Mouse (Mus musculus) liver, postnatal 0 days (tissue): ENCODE results near the gene Duox1. TPM values are rescaled to one million over a fixed set of nuclear protein-coding genes. Genes with fewer than 3 reads are reported as not detected.

Experiments used
- ATAC-seq: fragments of 200-750 bp; cut with Nextera tagmentation; 2 replicates; pipeline ENCODE4 v1.8.0; 2017; ENCODE audit warnings: mild to moderate bottlenecking, moderate library complexity
- DNase-seq: peaks from one replicate; pipeline ENCODE4 v3.0.0-alpha.2; 2016
- H3K27ac ChIP-seq: fragments of 300-500 bp; sonication (generic); 2 replicates; pipeline ENCODE4 v1.5.1; 2014; ENCODE audit warnings: antibody characterized with exemption, moderate library complexity, mild to moderate bottlenecking, low read depth
- H3K27me3 ChIP-seq: fragments of 300-500 bp; sonication (generic); 2 replicates; pipeline ENCODE4 v1.6.1; 2014; ENCODE audit warnings: low read length, control low read depth, mixed read lengths; ENCODE audit not compliant: insufficient read depth
- H3K36me3 ChIP-seq: fragments of 300-500 bp; sonication (generic); replicated peaks from 2 replicates; pipeline ENCODE4 v1.6.1; 2014; ENCODE audit warnings: mild to moderate bottlenecking, control low read depth, low read length, moderate library complexity, mixed read lengths; ENCODE audit not compliant: insufficient read depth
- H3K4me1 ChIP-seq: fragments of 300-500 bp; sonication (generic); 2 replicates; pipeline ENCODE4 v1.6.1; 2014; ENCODE audit warnings: antibody characterized with exemption, mild to moderate bottlenecking, control low read depth; ENCODE audit not compliant: insufficient read depth
- H3K4me2 ChIP-seq: fragments of 300-500 bp; sonication (generic); 2 replicates; pipeline ENCODE4 v1.6.1; 2014; ENCODE audit warnings: low read depth, mild to moderate bottlenecking, low read length, moderate library complexity, mixed read lengths
- H3K4me3 ChIP-seq: fragments of 300-500 bp; sonication (generic); 2 replicates; pipeline ENCODE4 v1.5.1; 2014; ENCODE audit warnings: low read depth, low read length
- H3K9ac ChIP-seq: fragments of 300-500 bp; sonication (generic); replicated peaks from 2 replicates; pipeline ENCODE4 v1.6.1; 2014; ENCODE audit warnings: mild to moderate bottlenecking, moderate library complexity
- H3K9me3 ChIP-seq: fragments of 300-500 bp; sonication (generic); 2 replicates; pipeline ENCODE4 v1.6.1; 2016; ENCODE audit warnings: mild to moderate bottlenecking, control low read depth, low read length, mixed read lengths
- CTCF ChIP-seq: sonication (generic); IDR thresholded peaks from 2 replicates; pipeline ENCODE4 v1.5.1; 2016; ENCODE audit warnings: antibody characterized with exemption, low read depth
- WGBS: fragments of 180-500 bp; shearing (Covaris S2); extraction: QIAGEN DNeasy Blood & Tissue Kit; methylation state at CpG from one replicate; pipeline ENCODE4 v1.1.7; 2014; ENCODE audit not compliant: insufficient replicate concordance; 5-methylcytosine and 5-hydroxymethylcytosine counted together
- polyA plus RNA-seq: library from polyadenylated mRNA; unstranded; fragments of >200 nt; fragmentation: Nextera tagmentation; extraction: Ambion mirVana; gene quantifications from 2 replicates; pipeline ENCODE4 v1.2.1, GENCODE M21; 2015

Gene Duox1
- polyA plus RNA-seq, 1 experiment from 2014 or later: not detected

- Histone ChIP-seq H3K27me3 (no peaks in the 10 kb centered on the region), H3K9me3 (no peaks in the 10 kb centered on the region), H3K9ac (no peak overlapping the region), H3K4me3 (no peak overlapping the region), H3K4me1 (no peaks in the 10 kb centered on the region), H3K27ac (no peak overlapping the region), H3K36me3 (no peaks in the 10 kb centered on the region), H3K4me2 (no peak overlapping the region)
- DNase-seq (no peak), ATAC-seq (no peak)
- TF ChIP-seq CTCF: no peak
- WGBS: 70% methylated on average over 1 of the region's 1 CpGs
These were observed 80.7 kb downstream of the Duox1 start for GRCm38 (mm10) chr2:122396150-122396549.

Other genes with a start within 250 kb of the Duox1 start
- 1.6 and 2.2 TPM in 2 replicates for gene Spg11, start 197.3 kb upstream of the Duox1 start, polyA plus RNA-seq
- gene B2m, start 168.0 kb upstream of the Duox1 start, polyA plus RNA-seq: 1,317 and 1,377 TPM in 2 replicates
- gene Trim69, start 155.0 kb upstream of the Duox1 start, polyA plus RNA-seq: not detected in 2 replicates
- gene Patl2, start 129.5 kb upstream of the Duox1 start, polyA plus RNA-seq: 0.14 and 0.18 TPM in 2 replicates
- gene Terb2, start 129.4 kb upstream of the Duox1 start, polyA plus RNA-seq: not detected in 2 replicates
- 294 and 325 TPM in 2 replicates for gene Sord, start 80.9 kb upstream of the Duox1 start, polyA plus RNA-seq
- 0.02 TPM in 2 replicates for gene Duox2, start 17.2 kb upstream of the Duox1 start, polyA plus RNA-seq
- gene Duoxa2, start 16.8 kb upstream of the Duox1 start, polyA plus RNA-seq: not detected in 2 replicates
- not detected in 2 replicates for gene Duoxa1, start 1.9 kb upstream of the Duox1 start, polyA plus RNA-seq
- gene Shf, start 53.5 kb downstream of the Duox1 start, polyA plus RNA-seq: 1.2 and 1.3 TPM in 2 replicates
- gene Slc28a2, start 110.8 kb downstream of the Duox1 start, polyA plus RNA-seq: 1.8 TPM in 2 replicates
- gene Gm14085, start 169.3 kb downstream of the Duox1 start, polyA plus RNA-seq: 0.05 TPM in 1 of 2 replicates, not detected in the other